Mouse (Mus musculus): Measurements from ENCODE around the gene Pde5a.

DNA sequence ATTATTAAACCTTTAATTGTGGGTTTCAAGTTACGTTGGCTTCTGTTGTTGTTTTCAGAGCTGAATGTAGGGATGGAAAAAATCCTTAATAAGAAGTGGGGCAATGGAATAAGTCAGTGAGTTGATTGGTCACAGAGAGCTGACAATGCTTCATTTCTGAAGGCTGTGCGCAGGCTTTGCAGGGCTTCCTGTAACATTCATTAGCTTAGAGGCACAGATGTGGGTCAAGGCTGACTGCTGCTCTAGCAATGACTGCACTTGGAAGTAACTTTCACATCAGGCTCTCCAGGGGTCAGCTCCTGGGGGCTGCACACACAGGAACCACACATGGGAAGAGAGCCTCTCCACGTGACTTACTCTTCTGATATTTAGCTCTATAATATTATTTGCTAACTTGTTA, 5.1 kb downstream of the Pde5a start:
- TF ChIP-seq CTCF (IDR thresholded peaks at IDR 0.05; ENCODE audit: low read depth) (no peak), EP300 (IDR thresholded peaks at IDR 0.05; ENCODE audit: low read depth) (no peak)
